Mouse (Mus musculus) spleen, adult 2 months (tissue): ENCODE data around the gene Polr1e.

Experiments used
- CTCF ChIP-seq: fragments of 200-500 bp; IDR thresholded peaks from 2 replicates; pipeline ENCODE4 v1.5.1; 2011; ENCODE audit warnings: mild to moderate bottlenecking, inconsistent platforms; ENCODE audit not compliant: insufficient read depth, insufficient read length, insufficient replicate concordance; ENCODE audit errors: extremely low read depth
- POLR2A ChIP-seq: fragments of 200-500 bp; IDR thresholded peaks from 2 replicates; pipeline ENCODE4 v1.6.1; 2011; ENCODE audit warnings: low read depth, low read length, inconsistent platforms

- TF ChIP-seq CTCF, result no peak
- TF ChIP-seq POLR2A, result no peak
These were observed 44.1 kb upstream of the Polr1e start for GRCm38 (mm10) chr4:44974331-44974730.
